Mouse (Mus musculus) midbrain, embryonic 10.5 days (tissue): ENCODE data around the gene Sema6d. TPM values are rescaled to one million over a fixed set of nuclear protein-coding genes. Genes with fewer than 3 reads are reported as not detected.

Source experiments
- DNase-seq: peaks from one replicate; pipeline ENCODE4 v3.0.0-alpha.2; 2017; ENCODE audit warnings: low spot score
- H3K27ac ChIP-seq: fragments of 300-500 bp; sonication (generic); replicated peaks from 2 replicates; pipeline ENCODE4 v1.5.1; 2016; ENCODE audit warnings: mild to moderate bottlenecking
- H3K27me3 ChIP-seq: fragments of 300-500 bp; sonication (generic); 2 replicates; pipeline ENCODE4 v1.6.1; 2016; ENCODE audit warnings: low read depth, mild to moderate bottlenecking; ENCODE audit not compliant: poor library complexity, severe bottlenecking
- H3K36me3 ChIP-seq: fragments of 300-500 bp; sonication (generic); 2 replicates; pipeline ENCODE4 v1.6.1; 2016; ENCODE audit warnings: mild to moderate bottlenecking, moderate library complexity
- H3K4me1 ChIP-seq: fragments of 300-500 bp; sonication (generic); 2 replicates; pipeline ENCODE4 v1.6.1; 2016
- H3K4me3 ChIP-seq: fragments of 300-500 bp; sonication (generic); 2 replicates; pipeline ENCODE4 v1.5.1; 2016; ENCODE audit warnings: mild to moderate bottlenecking, moderate library complexity
- H3K9me3 ChIP-seq: fragments of 300-500 bp; sonication (generic); replicated peaks from 2 replicates; pipeline ENCODE4 v1.6.1; 2016; ENCODE audit warnings: mild to moderate bottlenecking
- WGBS: fragments of 180-500 bp; shearing (Covaris S2); methylation state at CpG from one replicate; pipeline ENCODE4 v1.1.7; 2016; 5-methylcytosine and 5-hydroxymethylcytosine counted together
- polyA plus RNA-seq: library from polyadenylated mRNA; unstranded; fragments of >200 nt; fragmentation: Nextera tagmentation; extraction: Ambion mirVana; gene quantifications from 2 replicates; pipeline ENCODE4 v1.2.1, GENCODE M21; 2016

Gene Sema6d
- polyA plus RNA-seq, 1 experiment from 2014 or later, result 7.7 TPM

GRCm38 (mm10) chr2:124522426-124522825, 432.7 kb downstream of the Sema6d start:
- no peak overlapping the region for H3K27ac ChIP-seq
- H3K27me3 ChIP-seq, result peaks cover 42% of the 10 kb centered on the region
- no peaks in the 10 kb centered on the region for H3K4me1 ChIP-seq
- no peak overlapping the region for H3K4me3 ChIP-seq
- no peaks in the 10 kb centered on the region for H3K9me3 ChIP-seq
- 82% methylated on average over 3 of the region's 3 CpGs for WGBS
- no peak for DNase-seq
- H3K36me3 ChIP-seq, result no peaks in the 10 kb centered on the region

- Histone ChIP-seq H3K36me3 (no peaks in the 10 kb centered on the region), H3K9me3 (no peaks in the 10 kb centered on the region), H3K27ac (no peak overlapping the region), H3K4me3 (no peak overlapping the region), H3K27me3 (peaks cover 33% of the 10 kb centered on the region), H3K4me1 (no peaks in the 10 kb centered on the region)
- DNase-seq, result no peak
- 89% methylated on average over 6 of the region's 6 CpGs for WGBS
Observed at GRCm38 (mm10) chr2:124523667-124524066, 433.9 kb downstream of the Sema6d start.

- H3K4me1 ChIP-seq, result no peaks in the 10 kb centered on the region
- WGBS, result 92% methylated on average over 3 of the region's 3 CpGs
- no peak overlapping the region for H3K4me3 ChIP-seq
- no peak for DNase-seq
- H3K27ac ChIP-seq, result no peak overlapping the region
- H3K9me3 ChIP-seq, result no peaks in the 10 kb centered on the region
- H3K27me3 ChIP-seq, result peaks cover 28% of the 10 kb centered on the region
- no peaks in the 10 kb centered on the region for H3K36me3 ChIP-seq
Observed at GRCm38 (mm10) chr2:124524167-124524566, 434.4 kb downstream of the Sema6d start.

GRCm38 (mm10) chr2:124527641-124528040, 437.9 kb downstream of the Sema6d start:
- Histone ChIP-seq H3K36me3 (no peaks in the 10 kb centered on the region), H3K9me3 (no peaks in the 10 kb centered on the region), H3K4me3 (no peak overlapping the region), H3K27me3 (peaks cover 6% of the 10 kb centered on the region), H3K27ac (no peak overlapping the region), H3K4me1 (no peaks in the 10 kb centered on the region)
- no peak for DNase-seq
- 91% methylated on average over 3 of the region's 3 CpGs for WGBS

GRCm38 (mm10) chr2:124530441-124530840, 440.7 kb downstream of the Sema6d start:
- no peak overlapping the region for H3K27ac ChIP-seq

GRCm38 (mm10) chr2:124531062-124531461, 441.3 kb downstream of the Sema6d start:
- Histone ChIP-seq H3K4me3 (no peak overlapping the region), H3K27ac (no peak overlapping the region), H3K36me3 (no peaks in the 10 kb centered on the region), H3K27me3 (no peaks in the 10 kb centered on the region), H3K4me1 (no peaks in the 10 kb centered on the region), H3K9me3 (no peaks in the 10 kb centered on the region)
- 85% methylated on average over 4 of the region's 4 CpGs for WGBS
- no peak for DNase-seq

More at GRCm38 (mm10) chr2:124530441-124530840, 440.7 kb downstream of the Sema6d start:
- no peaks in the 10 kb centered on the region for H3K9me3 ChIP-seq
- H3K27me3 ChIP-seq, result no peaks in the 10 kb centered on the region
- no peak for DNase-seq
- 66% methylated on average over 2 of the region's 2 CpGs for WGBS
- no peak overlapping the region for H3K4me3 ChIP-seq
- H3K4me1 ChIP-seq, result no peaks in the 10 kb centered on the region
- no peaks in the 10 kb centered on the region for H3K36me3 ChIP-seq

GRCm38 (mm10) chr2:124532906-124533305, 443.1 kb downstream of the Sema6d start:
- peaks cover 5% of the 10 kb centered on the region; the same call in 1 of the 2 replicates for H3K4me1 ChIP-seq

GRCm38 (mm10) chr2:124533602-124534001, 443.8 kb downstream of the Sema6d start:
- Histone ChIP-seq H3K9me3 (no peaks in the 10 kb centered on the region), H3K36me3 (no peaks in the 10 kb centered on the region), H3K27ac (no peak overlapping the region), H3K4me3 (no peak overlapping the region), H3K4me1 (peaks cover 5% of the 10 kb centered on the region; the same call in 1 of the 2 replicates), H3K27me3 (no peaks in the 10 kb centered on the region)
- WGBS, result 90% methylated on average over 6 of the region's 6 CpGs
- no peak for DNase-seq

More at GRCm38 (mm10) chr2:124532906-124533305, 443.1 kb downstream of the Sema6d start:
- Histone ChIP-seq H3K9me3 (no peaks in the 10 kb centered on the region), H3K27ac (no peak overlapping the region), H3K4me3 (no peak overlapping the region), H3K36me3 (no peaks in the 10 kb centered on the region), H3K27me3 (no peaks in the 10 kb centered on the region)
- no peak for DNase-seq
- WGBS, result 94% methylated on average over 3 of the region's 3 CpGs

GRCm38 (mm10) chr2:124550315-124550714, 460.5 kb downstream of the Sema6d start:
- no peak for DNase-seq
- H3K4me1 ChIP-seq, result peaks cover 6% of the 10 kb centered on the region; the same call in 1 of the 2 replicates
- no peaks in the 10 kb centered on the region for H3K27me3 ChIP-seq
- no peaks in the 10 kb centered on the region for H3K36me3 ChIP-seq
- WGBS, result 59% methylated on average over 3 of the region's 3 CpGs
- H3K4me3 ChIP-seq, result no peak overlapping the region
- H3K27ac ChIP-seq, result no peak overlapping the region
- no peaks in the 10 kb centered on the region for H3K9me3 ChIP-seq

GRCm38 (mm10) chr2:124554751-124555415, 465.1 kb downstream of the Sema6d start:
- whole genome bisulfite sequencing, result 72% methylated on average over 1 of the region's 1 CpGs
- H3K4me3 ChIP-seq, result no peak overlapping the region
- no peaks in the 10 kb centered on the region for H3K36me3 ChIP-seq
- no peaks in the 10 kb centered on the region for H3K9me3 ChIP-seq
- no peak overlapping the region for H3K27ac ChIP-seq
- peaks cover 6% of the 10 kb centered on the region; the same call in 1 of the 2 replicates for H3K4me1 ChIP-seq
- DNase-seq, result no peak
- H3K27me3 ChIP-seq, result no peaks in the 10 kb centered on the region

GRCm38 (mm10) chr2:124556861-124557499, 467.2 kb downstream of the Sema6d start:
- Histone ChIP-seq H3K27me3 (no peaks in the 10 kb centered on the region), H3K27ac (no peak overlapping the region), H3K9me3 (no peaks in the 10 kb centered on the region), H3K4me3 (no peak overlapping the region), H3K4me1 (peaks cover 6% of the 10 kb centered on the region; the same call in 1 of the 2 replicates), H3K36me3 (no peaks in the 10 kb centered on the region)
- 86% methylated on average over 5 of the region's 5 CpGs for WGBS
- no peak for DNase-seq

GRCm38 (mm10) chr2:124558021-124558420, 468.3 kb downstream of the Sema6d start:
- no peaks in the 10 kb centered on the region for H3K9me3 ChIP-seq
- no peak for DNase-seq
- WGBS, result 96% methylated on average over 7 of the region's 7 CpGs

GRCm38 (mm10) chr2:124561668-124562067, 471.9 kb downstream of the Sema6d start:
- WGBS, result 91% methylated on average over 5 of the region's 5 CpGs
- DNase-seq, result no peak
- H3K4me3 ChIP-seq, result no peak overlapping the region
- no peaks in the 10 kb centered on the region for H3K9me3 ChIP-seq
- no peaks in the 10 kb centered on the region for H3K4me1 ChIP-seq
- H3K36me3 ChIP-seq, result no peaks in the 10 kb centered on the region
- H3K27me3 ChIP-seq, result no peaks in the 10 kb centered on the region
- H3K27ac ChIP-seq, result no peak overlapping the region

More at GRCm38 (mm10) chr2:124558021-124558420, 468.3 kb downstream of the Sema6d start:
- H3K27ac ChIP-seq, result no peak overlapping the region
- H3K36me3 ChIP-seq, result no peaks in the 10 kb centered on the region
- H3K27me3 ChIP-seq, result no peaks in the 10 kb centered on the region
- H3K4me1 ChIP-seq, result peaks cover 6% of the 10 kb centered on the region; the same call in 1 of the 2 replicates
- H3K4me3 ChIP-seq, result no peak overlapping the region
